Mouse (Mus musculus) bone marrow macrophage, adult 2 months (primary cell): ENCODE measurements around the gene Fam193a.

Experiments used
- CTCF ChIP-seq: IDR thresholded peaks from 2 replicates; pipeline ENCODE4 v1.5.1; 2012; ENCODE audit warnings: low read depth, mild to moderate bottlenecking, low read length, moderate library complexity
- POLR2A ChIP-seq: IDR thresholded peaks from 2 replicates; pipeline ENCODE4 v1.6.1; 2012; ENCODE audit warnings: mild to moderate bottlenecking, low read depth, low read length, borderline replicate concordance

DNA sequence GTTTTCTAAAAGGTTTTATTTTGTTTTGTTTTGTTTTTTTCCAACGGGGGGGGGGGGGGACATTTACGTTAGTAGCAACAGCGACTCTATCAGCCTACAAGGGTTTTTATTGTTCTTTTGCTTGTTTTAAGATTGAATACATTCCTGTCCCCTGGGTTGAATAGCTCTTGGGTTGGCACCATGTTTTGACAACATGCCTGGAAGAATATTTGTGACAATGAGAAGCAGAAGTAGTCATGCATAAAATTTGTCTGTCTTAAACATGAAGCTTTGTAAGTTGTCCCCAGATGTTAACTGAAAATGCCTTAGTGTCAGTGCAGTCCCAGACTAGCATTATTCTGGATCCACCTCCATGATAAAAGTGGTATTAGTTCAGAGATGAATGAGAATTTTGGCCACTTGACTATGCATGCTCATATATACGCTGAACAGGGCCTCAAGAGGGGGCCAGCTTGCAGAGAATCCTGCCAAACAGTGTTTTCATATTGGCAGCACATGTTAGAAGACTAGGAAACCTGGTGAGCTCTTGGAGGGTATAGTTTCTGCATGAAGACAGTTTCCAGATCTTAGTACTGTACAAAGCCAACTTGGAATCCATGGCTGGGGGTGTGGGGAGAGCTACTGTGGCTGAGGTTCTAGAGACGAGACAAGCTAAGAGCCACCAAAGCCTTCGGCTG is 119.1 kb downstream of the Fam193a start:
- no peak for TF ChIP-seq CTCF
- no peak for TF ChIP-seq POLR2A
